Mouse (Mus musculus) thymus, postnatal 36 days (tissue): ENCODE measurements around the gene Ablim1.

Experiments used
- DNase-seq, 2 experiments: peaks; one replicate each; pipeline ENCODE4 v3.0.0; 2022; ENCODE audit warnings: mixed read lengths in 2 of 2

The Ablim1 gene

DNA sequence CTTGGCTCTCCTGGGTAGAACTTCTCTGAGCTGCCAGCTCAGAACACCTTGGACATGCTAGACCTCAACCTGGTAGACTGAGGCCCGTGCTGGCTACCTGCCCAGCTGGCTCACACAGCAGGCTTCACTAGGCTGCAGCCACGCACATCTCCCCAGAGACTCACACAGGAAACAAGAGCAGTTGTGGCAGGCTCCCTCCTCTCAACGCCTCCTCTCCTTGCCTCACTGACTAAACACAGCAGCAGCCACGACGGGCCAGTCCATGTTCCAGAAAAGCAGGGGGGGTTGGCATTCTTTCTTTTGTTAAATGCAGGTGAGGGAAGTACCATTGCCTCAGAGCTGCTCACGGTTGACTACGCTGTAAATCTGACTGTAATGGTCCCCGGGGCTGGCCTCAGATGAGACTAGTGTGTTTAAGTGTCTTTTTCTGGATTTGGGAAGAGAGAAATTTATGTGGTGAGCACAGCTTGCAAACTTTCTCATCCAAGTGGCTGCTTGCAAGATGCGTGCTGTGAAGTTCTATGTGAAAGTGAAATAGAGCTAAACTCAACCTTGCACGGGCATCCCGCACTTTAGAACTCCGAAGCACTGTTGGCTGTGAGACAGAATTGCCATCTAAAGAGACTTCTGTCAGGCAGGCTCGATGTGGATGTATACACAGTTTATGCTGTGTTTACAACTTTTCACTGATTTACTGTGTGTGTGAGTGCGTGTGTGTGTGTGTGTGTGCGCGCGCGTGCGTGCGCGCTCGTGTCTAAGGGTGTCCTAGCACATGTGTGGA is 195.7 kb downstream of the Ablim1 start:
- peak; percentile 91 to 94 for DNase-seq

DNA sequence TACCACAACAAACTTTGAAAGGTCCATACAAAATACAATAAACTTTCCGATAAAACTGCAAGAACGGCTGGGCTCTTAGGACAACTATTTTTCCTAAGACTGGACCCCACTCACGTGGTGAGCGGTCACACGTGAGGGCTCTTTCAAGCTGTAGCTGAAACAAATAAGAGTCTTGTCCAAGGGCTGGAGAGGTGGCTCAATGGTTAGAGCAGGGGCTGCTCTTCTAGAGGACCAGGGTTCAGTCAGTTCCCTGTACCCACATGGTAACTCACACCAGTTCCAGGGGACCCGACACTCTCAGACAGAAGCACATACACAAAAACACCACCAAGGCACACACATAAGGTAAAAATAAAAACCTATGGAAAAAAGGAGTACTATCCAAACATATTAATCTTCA is 197.0 kb downstream of the Ablim1 start:
- DNase-seq = no peak

DNA sequence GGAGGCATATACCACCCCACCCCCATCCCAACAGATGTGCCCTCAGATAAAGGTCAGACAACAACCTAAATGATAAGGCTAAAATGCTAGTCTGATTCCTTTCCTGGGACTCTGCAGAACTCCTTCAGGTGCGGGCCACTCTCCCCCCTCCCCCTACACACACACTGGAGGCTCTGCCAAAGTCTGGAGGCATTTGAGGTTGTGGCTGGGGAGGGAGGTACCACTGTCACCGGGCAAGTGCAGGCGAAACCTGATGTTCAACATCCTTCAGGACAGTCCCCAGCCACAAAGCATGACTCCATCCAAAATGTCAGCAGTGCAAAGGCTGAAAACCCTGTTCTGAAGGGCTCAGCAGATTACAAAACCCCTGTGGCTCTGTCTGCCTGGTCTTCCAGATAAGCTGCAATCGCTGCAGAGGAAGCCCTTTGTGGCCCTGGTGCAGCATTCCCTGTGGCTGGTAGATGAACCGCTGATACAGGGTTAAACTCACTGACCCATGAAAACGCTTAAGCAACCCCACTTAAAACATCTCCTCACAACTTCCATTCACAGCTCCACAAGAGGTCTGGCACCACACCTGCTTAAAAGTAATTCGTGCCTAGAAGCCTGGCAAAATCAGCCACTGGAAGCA is 197.7 kb downstream of the Ablim1 start:
- DNase-seq = peak; percentile 61 to 68

DNA sequence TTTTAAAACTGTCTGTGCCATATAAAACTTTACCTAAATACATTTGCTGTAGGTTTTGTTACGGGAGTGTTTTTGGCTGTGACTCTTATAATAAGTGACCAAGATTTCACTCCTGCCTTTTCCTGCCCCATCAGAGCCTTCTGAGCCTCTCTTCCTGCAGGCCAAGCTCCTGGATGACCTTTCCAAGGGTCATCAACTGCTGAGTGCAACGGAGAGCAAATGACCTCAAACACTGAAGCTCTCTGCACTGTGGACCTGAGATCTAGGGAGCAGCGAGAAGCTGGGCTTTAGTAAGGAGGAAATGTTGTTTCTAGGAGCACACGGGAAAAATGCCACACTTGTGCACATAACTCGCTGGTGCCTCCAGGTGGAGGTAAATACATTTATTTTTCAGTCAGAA is 199.0 kb downstream of the Ablim1 start:
- DNase-seq = no peak

DNA sequence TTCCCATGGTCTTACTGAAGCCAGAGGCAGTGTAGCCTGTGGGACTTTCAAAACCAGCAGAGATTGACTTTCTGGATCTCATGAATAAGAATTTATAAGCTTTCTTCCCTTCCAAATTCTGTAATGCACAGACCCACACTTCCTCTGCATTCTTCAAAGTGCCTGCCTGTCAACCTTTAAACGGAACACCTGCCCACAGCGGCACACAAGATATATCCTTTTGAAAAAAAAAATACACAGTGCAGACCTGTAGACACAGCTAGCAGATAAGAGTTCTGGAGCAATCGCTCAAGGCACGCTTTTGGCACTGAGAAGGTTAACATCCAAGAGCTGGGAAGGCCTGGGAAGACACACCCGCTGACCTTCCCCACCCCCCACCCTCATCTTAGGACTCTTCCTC is 199.8 kb downstream of the Ablim1 start:
- no peak for DNase-seq

DNA sequence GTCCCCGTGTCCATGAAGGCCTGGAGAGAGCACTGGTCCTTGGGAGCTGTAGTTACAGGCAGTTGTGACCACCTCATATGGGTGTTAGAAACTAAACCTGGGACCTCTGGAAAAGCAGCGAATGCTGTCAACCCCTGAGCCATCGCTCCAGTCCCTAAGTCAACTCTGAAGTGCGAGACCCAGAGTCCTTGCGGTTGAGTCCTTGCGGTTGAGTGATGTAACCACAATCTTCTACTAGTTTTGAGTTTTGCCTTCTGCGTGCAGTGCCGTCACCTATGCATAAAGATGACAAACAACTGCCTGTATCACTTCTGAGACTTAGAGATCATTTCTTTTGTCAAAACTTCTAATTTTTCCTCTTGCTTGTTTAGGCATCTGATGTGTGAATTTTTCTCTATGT is 200.7 kb downstream of the Ablim1 start:
- DNase-seq = no peak

DNA sequence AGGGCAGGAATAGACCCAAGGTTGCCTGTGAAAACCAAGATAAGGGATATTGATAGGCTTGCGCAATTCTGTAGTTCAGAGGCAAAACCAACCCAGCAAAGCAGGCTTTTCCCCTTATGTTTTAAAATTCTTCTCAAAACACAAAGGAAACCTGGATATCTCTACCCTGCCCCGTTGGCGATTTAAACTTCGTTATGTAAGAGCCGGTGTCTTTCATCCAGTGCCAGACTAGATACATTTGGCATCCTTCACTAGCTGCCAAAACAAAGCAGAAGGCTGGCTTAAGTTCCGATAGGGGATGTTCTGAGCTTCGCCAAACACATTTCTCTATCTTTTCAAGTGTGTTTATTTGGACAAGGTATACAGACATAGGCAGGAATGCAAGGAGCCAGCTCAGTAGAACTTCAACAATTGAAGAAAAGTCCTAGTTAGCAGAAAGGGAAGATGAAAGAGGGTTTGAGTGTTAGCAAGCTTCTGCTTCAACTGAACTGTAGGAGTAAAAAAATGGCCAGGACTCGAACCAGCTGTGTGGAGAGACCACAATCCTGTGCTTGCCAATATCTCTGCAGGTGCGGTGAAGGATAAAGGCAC is 201.8 kb downstream of the Ablim1 start:
- peak in 1 of 2 experiments; percentile 2 for DNase-seq

DNA sequence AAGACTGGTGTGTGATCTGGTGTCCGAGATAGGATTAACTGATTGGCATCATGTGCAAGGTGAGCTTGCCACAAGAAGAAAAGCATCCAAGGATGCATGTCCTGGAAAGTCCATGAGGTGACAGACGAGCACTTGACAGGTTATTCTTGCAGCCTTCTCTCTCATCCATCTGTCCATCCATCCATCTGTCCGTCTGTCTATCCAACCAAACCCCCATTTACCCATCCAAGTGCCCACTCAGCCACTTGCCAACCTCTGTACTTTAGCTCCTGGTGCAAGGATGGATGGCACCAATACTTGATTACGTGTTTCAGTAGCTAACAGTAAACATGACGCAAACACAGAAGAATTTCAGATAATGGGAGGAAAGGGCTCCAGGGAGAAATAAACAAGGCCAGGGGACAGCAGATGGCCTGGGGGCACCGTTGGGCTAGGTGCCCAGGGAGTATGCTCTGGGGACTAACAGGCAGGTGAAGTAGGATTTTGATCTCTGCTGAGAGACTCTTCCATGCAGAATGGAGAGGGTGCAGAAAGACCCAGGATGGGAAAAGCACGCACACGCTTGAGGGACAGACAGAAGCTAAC is 202.4 kb downstream of the Ablim1 start:
- peak in 1 of 2 experiments; percentile 4 for DNase-seq

DNA sequence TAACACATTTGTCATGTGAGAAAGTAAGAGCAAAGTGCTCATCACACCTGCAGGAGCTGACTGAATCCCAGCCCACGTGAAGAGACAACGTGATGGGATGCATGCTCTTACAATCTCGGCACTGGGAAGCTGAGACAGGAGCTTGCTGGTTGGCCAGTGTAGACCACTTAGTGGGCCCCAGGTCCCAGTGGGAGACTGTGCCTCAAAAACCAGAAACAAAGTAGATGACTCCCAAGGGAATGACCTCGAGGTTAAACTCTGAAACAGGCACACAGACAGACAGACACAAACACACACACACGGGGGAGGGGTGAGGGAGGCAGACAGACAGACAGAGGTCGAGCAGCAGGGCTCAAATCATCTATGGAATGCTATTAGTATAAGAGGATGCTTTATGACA is 203.4 kb downstream of the Ablim1 start:
- DNase-seq = peak in 1 of 2 experiments; percentile 4

DNA sequence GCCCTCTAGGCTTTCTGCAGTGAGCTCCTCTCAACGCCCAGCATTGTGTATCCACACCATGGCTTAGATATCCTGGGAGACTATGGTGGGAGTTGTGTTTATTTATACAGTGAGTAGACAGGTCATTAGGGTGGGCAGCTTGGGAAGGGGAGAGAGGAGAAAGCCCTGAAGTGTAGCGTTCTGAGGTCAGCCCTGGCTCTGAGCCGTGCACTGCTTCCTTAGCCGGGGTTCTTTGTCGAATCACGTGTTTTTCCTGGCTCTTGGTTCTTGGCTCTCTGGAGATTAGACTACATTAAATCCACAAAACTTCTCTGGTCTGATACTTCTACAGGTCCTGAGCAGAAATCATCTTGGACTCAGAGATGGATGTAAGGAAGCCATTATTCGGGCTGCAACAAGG is 205.1 kb downstream of the Ablim1 start:
- no peak for DNase-seq

DNA sequence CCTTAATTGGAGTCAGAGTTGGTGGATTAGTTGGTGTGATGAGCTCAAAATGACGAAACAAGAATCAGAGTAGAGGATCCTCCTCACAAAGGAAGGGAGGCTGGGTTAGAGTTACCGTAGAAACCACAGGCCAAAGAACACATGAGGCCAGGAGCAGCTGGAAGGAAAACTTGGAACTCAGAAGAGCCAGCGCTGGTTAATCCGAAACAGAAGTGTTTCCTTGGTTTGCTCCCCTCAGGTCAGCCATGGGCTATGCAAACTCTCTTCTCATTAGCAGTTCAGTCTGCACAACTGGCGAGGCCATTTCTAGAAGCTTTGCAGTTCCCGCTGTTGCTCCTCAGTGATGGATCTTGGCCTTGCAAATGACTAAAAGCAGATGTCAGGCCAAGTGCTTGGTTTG is 208.2 kb downstream of the Ablim1 start:
- no peak for DNase-seq

DNA sequence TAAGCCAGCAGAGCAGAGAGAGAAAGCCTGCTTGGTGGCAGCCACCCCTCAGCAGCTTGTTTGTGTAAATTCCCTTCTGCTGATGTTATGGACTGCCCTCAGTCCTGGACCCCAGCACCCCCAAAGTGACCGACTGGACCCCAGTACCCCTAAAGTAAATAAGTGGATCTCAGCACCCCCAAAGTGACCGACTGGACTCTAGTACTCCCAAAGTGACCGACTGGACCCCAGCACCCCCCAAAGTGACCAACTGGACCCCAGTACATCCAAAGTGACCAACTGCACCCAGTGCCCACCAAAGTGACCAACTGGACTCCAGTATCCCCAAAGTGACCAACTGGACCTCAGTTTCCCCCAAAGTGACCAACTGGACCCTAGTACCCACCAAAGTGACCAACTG is 208.7 kb downstream of the Ablim1 start:
- DNase-seq = no peak

DNA sequence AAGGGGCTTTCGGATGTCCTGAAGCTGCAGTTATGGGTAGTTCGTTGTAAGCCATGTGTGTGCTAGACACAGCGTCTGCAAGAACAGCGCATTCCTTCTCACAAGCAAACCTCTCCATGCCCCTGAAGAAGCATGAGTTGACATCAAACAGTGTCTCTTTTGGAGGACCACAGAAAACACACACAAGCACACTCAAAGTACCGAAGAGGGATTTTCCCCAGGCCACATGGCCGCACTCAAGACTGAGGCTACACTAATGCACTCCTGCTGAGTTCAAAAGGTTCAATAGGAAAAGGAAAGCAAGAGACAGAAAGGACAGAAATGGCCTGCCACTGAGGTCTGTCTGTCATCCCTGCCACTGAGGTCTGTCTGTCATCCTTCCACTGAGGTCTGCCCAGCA is 209.6 kb downstream of the Ablim1 start:
- no peak for DNase-seq

DNA sequence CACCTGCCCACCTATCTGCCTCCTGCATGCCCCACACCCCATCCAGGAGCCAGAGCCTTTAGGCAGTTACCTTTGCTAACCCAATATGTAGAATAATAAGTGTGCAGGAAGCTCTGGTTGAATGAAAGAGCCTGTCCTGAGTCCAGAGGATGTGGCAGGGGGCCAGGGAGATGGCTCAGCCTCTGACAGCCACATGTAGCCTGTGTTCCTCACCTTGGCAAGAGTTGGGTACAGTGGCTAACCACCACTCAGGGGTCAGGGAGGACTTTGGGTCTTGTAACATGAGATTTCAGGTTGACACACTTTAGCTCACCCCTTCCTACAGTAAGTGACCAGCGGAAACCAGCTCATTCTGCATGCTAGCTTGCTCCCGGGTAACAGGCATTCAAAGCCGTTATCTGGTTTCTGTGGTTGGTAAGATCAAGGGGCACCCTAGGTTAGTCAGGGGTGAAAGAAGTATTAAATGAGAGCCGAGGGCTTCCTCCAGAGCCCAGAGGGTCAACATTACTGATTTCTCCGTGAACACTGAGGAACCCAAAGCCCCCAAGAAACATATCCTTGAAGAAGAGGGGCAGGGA is 210.5 kb downstream of the Ablim1 start:
- DNase-seq = no peak

DNA sequence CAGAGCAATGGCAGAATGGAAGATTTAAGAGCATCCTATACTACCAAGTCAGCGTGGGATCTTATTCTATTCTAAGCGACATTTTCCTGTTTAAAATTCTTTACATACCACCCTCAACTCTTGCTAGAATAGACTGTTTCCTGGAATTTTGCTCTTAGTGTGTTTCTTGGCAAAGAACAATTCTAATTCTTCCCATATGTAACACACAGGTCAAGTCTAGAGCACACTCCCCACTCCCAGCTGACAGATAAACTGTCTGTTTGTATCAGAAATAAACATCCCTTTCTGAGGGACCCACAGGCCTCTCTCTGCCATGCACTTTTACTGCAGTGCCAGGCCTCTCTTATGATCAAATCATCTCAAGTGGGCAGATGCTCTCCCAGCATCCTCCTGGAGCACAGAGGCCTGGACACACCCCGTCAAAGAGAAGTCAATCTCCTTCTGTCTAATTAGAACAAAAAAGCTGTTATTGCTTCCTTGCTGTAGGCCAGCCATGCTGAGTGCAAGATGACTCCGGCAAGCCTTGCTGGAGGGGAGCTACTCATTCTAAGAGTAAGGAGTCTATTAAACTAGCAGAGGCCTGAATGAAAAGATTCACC is 211.3 kb downstream of the Ablim1 start:
- no peak for DNase-seq

DNA sequence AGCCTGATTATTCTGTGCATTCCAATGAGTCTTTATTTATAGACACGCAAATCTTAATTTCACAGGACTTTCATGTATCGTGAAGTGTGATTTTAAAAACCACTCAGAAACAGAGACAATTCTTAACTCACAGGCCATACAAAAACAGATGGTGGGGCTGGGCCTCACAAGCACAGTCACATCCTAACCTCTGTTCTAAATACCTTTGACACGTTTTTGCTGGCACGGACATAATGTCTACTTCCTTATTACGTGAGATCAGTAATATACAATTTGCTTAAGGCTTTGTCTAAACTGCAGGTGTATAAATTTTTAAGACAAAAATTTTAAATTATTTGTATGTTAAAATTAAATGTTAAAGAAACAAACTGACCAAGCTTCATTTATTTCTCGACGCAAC is 212.7 kb downstream of the Ablim1 start:
- no peak for DNase-seq

DNA sequence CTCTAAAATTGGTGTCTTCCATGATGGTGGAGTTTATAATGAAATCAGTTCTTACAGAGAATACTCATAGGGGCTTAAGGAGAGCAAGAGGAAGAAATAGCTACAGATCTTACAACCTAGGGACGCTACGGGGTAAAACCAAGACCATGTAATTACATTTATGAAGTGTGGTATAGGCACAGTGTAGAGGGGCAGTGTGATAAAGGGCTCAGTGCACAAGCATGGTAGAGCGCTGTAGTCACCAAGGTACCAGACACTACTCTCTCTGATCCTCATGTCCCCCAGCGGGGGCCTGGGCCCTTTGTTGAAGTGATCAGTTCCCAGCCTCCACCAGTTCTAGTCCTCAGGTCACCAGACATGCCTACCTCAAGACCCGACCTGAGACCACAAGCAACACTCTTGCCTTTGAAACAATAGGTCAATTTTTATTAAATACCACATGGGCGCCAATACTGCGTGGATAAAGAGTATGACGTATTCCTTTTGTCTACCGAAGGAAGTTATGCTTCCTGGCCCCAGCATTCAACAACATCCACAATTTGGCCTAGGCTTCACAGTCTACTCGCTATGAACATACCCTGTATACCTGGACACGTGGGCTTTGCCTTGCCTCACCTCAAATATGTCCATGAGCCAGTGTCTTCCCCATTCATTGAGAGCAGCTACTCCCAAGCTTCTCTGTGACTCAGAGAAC is 213.8 kb downstream of the Ablim1 start:
- DNase-seq = no peak

DNA sequence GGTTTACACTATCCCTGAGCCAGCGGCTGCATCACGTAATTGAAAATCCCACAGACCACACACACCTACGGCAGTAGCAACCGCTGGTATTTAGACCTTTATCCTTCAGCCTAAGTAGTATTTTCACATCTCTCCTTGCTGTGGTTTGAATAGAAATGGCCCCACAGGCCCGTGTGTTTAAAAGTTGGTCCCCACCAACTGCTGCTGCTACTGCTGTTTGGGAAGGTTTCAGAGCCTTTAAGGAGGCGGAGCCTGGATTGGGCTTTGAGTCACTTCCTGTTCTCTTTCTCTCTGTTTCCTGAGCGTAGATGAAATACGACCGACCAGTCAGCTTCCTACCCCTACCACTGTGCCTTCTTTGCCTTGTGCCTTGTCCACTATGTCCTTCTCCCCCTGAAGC is 214.7 kb downstream of the Ablim1 start:
- peak in 1 of 2 experiments; percentile 34 for DNase-seq

DNA sequence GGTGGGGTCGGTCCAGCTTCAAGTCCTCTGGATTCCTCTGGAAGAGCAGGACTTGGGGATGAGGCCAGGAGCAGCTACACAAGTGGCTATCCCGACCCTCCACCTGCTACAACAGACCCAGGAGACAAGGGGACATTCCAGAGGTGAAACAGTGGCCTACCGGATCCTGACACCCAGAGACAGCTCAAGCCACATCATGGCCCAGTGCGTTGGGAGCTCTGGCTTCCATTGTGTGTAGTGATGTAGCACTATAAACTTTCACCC is 215.7 kb downstream of the Ablim1 start:
- no peak for DNase-seq

DNA sequence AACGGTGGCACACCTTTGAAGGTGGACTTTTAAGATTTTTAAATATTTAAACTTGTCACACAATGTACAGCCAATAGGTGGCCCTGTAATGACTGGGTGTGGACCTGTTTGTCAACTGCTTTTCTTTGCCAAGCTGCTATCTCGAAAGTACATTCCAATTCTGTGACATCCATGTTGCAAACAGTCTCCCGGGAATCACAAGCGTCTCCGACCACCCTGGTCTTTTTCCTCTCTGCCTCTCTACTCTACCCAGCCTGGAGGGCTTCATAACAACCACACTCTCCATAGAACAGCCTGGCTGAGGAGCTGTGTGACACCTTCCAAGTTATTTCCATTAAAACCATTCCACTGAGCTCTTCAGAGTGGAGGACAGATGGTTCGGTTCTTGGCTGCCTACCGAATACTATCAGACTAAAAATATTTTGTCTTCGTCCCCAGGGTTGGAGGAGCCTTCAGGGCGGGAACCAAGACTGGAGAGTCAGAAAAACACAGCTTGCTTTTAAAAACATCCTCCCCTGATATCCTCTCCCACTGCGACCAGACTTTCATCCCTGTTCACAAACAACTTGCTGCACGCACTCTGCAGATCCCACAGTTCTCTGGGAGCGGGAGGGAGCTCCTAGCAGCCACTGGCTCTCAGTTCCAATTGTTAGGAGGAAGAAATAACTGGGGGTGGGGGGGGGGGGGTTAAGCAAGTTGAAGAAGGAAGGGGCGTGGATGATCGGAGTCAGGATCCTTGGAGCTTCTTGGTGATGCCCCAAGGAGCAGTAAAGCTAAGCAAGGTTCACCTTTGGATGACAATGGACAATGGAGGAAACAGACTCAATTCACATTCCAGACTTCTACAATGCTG is 216.3 kb downstream of the Ablim1 start:
- no peak for DNase-seq

DNA sequence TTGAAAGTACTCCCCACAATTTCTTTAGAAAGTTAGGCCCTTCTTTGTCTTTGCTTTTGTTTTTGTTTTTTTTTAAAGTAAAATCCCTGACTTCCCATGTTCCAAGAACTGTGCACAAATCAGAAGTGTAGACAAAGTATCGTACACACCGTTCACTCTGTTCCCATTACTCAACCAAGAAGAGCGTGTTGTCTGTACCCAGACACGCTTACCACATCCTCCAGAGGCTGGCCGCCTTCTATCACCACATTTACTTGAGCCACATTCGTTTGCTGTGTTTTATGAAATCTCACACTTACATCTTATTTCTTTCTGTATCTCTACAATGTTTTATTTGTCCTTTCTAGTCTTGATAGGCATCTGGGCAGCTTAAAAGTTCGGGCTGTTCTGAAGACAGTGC is 219.4 kb downstream of the Ablim1 start:
- no peak for DNase-seq

DNA sequence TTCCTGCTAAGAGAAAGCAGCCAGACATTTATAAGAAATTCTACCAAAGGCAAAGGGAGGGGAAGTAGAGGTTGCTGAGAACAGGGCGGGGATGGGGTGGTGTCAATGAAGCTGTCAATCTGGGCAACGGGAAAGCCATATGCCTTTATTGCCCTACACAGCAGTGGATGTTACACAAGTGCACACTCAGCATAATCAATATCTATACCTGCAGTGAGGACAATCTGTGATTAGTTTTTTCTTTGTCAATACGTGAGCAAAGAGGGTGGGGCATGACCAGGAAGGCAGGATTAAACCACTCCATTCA is 221.1 kb downstream of the Ablim1 start:
- DNase-seq = no peak
